Mouse (Mus musculus): ENCODE results near the gene Acod1.

The Acod1 gene

DNA sequence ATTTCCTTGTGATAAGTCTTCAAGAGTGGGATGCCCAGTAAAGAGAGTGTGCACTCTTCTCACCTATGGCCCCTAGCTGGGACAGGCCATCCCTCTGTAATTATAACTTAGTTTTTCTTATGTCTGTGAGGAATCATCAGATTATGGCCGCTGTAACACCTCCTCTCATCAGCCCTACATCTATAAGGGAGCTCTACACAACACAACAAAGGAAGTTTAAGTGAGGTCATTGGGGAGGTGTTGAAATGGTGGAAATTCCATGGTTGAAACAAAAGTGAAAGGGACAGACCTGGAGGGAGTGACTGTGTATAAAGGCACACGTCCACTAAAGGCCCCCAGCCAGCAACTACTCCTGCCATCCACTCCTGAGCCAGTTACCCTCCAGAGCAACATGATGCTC, at the start of gene Acod1:
TSS of gene Acod1 (plus strand) at position 301 of the 400 bp plus-strand sequence.
- no peak for DNase-seq

DNA sequence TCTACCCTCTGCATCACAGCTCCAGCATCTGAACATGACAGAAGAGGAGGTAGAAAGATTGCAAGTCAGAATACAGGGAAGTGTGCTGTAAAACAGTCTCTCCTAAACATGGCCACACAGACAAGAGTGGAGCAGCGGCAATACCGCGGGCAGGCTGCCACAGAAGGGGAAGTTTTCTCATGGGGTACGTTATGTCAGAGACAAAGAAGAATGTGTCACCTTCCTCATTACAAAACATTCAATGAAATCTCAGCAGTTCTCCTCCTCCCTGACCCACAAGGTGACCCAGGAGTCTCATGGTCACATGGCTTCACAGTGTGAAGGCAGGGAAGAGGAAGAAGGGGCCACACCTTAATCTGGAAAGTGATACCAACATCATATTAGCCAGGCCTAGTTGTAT, 39.0 kb upstream of the Acod1 start:
- DNase-seq, result no peak

DNA sequence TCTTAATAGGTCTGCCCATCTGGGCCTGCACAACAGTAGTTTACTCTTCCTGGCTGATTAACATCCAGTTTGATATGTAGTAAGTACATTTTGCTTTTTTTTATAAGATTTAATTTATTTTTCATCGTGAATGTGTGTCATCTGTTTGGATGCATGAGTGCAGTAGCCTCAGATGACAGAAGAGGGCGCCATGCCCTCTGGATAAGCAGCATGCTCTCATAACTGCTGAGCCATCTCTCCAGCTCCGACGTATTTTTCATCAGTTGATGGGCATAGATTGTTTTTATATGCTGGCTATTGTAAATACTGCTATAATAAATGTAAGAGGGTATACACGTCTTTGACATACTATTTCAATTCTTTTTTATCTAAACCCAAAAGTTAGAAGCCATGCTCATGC, 35.0 kb upstream of the Acod1 start:
- DNase-seq, result peak; percentile 34

DNA sequence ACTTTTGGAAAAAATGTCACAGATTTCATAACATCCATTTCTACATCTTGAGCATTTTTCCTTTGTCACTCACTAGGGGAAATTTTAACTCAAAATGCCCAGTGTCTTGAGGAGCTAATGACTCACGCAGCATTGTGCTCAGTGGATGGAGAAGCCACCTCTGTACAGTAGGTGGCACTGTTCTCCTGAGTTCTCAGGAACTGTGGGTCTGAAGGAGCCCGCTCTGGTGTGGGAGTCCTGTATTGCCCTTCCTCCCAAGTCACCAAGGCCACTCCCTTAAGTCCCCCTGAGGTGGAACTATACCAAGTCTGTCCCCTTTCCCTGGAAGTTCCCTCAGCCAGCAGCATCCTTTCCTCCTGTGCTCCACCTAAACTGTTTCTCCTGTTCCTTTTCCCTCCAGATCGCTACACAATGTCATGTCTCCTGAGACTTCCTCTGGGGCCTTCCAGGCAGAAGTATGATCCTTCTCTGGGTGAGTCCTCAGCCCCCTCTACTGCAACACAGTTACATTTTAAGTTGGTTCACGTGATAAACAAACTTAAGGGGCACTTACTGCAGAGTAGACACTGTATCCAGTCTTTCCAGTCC, 34.1 kb upstream of the Acod1 start:
- DNase-seq, result peak; percentile 64

DNA sequence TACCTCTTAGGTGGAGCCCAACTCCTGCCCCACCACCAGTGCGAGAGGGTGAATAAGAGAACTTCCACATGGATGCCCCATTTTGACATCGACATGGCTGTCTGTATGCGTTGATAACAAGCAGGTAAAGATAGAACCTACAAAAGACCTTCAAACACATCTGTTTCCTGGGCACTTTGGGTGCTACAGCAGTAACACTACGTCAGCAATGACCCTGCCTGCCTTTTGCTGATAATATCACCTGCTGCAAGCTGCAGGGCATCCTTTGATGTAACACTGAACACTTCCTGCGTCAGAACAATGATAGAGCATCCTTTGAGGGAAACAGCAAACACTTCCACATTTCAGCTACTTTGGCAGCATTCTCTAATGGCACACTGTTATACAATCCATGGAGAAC, 29.8 kb upstream of the Acod1 start:
- no peak for DNase-seq

DNA sequence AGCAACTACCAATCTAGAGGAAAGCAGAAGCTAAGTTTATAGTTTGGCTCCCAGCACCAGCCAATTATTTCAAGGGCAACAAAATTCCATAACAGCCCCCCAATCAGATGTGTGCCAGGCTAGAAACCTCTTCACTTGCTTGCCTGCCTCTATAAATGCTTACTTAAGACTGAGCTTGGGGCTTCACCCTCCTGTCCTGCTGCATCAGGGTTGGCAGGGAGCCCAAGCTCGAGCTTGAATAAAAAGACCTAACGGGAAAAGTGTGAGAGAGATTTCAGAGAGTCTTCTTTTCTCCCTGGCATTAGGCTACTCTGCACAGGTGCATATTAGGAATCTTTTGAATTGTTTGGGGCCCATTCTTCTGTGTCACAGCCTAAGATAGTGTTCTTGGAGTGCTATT, 26.7 kb upstream of the Acod1 start:
- no peak for DNase-seq

DNA sequence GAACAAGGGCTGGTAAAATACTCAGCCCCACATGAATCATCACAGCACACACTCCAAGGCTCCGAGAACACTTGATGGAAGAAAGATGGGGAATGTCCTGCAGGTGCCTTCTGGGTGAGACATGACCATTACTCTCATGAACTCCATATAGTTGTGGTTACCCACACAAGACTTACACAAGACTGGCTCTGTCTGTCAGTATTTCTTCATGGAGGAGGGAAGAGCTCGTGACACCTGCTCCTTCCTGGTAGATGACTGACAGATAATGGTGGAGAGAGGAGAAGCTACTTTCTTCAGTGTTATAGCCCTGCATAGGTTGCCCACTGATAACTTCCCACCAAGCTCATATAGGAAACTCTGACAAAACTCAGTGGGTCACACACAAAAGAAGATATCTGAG, 17.6 kb upstream of the Acod1 start:
- no peak for DNase-seq

DNA sequence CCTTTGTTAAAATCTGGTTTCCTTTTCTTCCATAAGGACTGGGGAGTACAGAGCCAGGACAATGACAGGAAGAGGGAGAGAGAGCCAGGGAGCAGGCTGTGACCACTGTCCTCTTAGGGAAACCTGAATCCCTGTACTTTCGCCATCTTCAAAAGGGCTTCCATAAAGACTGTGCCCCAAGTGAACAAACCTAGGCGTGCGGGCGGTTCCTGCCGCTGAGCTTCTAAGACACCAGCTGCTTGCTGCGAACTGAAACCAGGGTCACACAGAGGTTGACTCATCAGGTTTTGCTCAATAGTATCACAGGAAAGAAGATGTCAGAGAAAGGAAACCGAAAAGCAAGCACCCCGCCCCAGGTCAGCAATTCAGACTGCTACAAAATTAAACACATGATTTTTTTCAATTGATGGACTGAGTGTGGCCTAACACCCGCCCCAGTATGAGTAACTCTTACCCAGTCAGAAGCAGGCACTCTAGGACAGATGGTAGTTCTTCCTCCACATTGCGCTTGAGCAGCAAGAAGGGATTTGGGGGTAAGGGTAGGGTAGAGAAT, 13.4 kb upstream of the Acod1 start:
- peak; percentile 45 for DNase-seq

DNA sequence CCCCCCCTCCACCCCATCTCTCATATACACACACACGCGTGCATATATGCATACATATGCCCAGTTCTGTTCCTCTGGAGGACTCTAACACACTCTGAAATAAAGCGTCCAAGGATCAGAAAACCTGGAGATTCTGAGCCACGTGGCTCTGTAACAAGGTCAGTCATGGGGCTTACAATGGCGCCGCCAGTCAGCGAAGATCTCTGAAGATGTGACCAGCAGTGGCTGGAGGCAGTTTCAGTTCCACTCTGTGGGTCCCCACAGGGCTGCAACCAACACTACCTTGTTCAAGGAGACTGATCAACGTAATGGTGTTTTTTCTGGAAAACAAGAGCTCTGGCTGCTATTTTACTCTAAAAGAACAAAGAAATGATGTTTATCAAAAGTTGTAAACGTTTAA, 12.7 kb upstream of the Acod1 start:
- no peak for DNase-seq

DNA sequence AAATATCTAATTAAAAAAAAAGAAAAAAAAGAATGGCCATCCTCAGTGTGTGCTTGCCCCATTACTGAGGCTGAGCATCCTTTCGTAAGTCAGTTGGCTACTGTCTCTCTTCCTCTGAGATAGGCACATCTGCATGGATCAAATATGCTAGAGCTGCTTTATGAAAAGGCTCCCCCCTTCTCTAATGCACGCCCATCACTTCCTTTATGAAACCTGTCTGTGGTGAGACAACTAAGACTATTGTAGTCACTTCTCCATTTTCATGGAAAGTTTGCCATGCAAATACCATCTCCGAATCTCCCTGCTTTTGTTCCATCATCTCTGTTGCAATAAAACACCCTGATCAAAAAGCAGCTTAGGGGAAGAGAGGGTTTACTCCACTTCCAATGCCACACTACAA, 9.8 kb upstream of the Acod1 start:
- no peak for DNase-seq

DNA sequence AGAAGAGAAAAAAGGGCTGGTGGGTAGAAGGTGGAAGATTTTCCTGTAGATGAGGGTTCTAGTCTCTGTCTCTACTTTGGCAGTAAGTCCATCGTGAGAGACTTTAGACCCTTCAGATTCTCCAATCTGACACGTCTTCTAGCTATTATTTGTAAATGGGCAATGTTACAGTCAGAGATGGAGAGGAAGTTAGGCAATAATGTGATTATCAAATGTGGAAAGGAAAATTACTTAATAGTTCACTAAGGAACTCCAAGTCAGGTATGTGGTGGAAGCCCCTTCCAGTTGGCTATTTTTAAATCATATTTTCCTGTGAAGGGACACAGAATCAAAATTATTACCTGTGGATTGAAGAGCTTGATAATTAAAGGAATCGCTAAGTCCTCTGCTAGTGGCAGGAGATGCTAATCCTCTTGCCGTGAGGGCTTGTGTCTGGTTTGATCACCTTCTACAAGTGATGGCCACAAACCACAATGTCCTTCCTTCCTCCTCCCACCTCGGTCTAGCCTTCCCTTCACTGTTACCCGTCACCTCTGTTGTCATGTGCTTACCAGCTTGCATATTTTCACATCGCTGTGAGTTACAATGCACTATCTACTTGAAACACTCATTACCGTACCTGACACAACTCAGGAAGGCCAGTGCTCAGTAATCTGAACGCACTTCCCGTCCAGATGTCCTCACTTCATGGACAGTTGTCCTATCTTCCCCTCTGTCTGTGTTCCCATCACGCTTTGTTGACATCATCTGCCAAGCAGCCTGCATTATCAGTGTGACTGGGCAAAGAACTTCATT, 1.7 kb downstream of the Acod1 start:
- DNase-seq, result no peak

DNA sequence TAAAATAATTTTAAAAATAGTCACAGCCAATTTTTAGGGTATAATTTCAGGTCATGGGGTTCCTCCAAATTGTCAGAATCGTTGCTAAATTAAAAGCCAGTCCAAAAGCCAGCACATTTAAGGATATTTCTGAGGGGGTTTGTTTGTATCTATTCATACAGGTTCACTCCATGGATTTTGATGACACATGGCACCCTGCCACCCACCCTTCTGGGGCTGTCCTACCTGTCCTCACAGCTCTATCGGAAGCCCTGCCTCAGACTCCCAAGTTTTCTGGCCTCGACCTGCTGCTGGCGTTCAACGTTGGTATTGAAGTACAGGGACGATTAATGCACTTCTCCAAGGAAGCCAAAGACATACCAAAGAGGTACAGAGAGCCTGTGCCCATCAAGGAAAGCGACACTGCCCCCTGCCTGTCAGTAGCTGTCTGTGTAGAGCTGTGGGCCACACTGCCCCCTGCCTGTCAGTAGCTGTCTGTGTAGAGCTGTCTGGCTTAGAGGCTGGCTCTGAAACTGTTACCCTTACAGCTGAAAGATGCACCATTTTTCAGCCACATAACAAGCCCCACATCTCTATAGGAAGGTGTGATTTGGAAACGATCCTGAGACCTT, 4.5 kb downstream of the Acod1 start:
- DNase-seq, result peak; percentile 88

DNA sequence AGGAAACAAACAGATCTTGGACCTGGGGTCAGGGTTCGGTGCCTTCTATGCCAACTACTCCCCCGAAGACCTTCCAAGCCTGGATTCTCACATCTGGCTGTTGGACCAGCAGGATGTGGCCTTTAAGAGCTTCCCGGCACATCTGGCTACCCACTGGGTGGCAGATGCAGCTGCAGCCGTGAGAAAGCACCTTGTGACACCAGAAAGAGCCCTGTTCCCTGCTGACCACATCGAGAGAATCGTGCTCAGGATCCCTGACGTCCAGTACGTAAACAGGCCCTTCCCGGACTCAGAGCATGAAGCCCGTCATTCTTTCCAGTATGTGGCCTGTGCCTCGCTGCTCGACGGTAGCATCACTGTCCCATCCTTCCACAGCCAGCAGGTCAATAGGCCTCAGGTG, 8.0 kb downstream of the Acod1 start:
- no peak for DNase-seq

DNA sequence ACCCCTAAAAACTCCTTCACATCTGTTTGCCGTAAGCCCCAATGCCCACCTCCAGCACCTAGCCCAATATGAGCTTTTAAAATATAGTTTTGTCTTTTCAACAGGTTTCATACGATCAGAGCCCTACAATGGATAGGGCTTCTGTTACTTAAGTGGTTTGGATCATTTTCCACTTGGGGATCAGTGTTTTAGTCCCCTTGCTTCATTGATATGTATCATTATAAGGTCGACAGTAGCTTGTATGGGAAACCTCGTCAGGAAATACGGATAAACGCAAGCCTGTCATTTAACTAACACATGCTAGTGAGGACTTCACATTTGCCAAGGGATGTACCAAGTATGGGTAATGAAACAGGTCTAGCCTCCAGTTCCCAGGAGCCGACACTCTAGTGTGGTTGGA, 9.8 kb downstream of the Acod1 start:
- DNase-seq, result no peak

DNA sequence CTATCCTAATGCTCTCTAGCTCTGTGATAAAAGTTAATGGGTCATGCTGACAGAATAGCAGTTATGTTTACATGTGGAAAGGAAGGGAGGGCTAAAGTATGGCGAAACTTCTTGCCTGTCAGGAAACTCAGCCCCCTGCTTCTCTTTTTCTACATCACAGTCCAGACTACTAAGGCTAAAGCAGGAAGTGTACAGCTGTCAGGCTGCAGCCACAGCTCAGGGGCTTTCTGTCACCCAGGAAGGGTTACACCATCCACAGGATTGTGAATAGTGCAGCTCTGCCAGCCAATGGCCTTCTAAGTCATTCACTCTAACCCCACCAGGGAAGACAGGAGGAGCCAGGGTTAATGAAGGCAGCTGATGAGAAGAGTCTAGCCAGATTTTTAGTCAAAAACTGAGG, 12.2 kb downstream of the Acod1 start:
- DNase-seq, result no peak

DNA sequence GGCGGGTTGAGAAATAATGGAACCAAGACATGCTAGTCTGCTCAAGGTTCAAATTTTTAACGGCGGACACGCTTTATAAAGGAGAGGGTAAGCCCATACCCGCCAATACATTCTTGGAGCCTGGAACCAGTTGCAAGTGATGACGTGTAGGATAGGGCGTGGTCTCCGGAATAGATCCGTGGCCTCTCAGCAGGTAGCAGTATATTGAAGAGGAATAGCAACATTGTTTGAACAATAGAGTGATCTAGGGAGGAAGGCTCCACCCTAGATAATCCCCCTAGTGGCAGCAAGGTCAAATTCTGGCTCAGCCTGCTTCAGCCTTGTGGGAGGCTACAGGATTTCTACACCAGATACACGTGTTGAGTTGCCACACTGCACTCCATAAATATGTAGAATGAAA, 12.7 kb downstream of the Acod1 start:
- DNase-seq, result peak; percentile 19

DNA sequence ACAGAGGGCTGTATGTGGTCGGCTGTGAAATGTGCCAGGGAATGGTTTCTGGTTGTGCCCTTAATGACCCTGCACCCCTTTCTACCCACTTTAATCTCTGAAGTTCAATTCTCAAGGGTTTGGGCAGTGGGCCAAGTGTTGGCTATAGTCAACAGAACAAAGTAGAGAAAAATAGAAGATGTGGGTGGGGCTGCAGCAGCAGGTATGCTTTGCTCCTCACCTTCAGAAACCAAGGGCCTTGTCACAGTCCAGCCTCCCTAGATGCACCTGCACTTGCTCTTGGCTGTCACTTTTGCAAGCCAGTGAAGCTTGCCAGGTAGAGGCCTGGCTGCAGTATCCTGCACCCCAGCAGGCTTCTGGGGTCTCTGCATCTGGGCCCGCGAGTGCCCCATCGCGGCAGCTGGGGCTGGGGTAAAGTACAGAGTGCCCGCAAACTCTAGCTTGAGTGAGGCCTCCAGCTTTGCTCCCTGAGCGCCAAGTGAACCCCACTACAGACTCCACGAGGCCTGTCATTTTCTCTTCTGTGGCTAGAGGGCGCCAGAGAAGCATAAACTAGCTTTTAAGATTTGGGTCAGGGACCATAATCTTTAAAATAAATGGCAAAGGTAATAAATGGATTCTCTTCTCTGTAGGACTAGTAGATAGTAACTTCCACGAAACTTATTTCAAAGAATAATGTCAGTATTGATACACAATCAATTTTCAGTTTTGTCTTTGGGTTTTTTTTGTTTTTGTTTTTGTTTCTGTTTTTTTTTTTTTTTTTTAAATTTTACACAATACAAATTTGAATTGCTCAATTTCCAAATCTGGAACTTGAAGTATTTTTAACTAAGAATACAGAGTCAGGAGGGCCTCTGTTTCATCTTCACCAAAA, 18.8 kb downstream of the Acod1 start:
- peak; percentile 86 for DNase-seq

DNA sequence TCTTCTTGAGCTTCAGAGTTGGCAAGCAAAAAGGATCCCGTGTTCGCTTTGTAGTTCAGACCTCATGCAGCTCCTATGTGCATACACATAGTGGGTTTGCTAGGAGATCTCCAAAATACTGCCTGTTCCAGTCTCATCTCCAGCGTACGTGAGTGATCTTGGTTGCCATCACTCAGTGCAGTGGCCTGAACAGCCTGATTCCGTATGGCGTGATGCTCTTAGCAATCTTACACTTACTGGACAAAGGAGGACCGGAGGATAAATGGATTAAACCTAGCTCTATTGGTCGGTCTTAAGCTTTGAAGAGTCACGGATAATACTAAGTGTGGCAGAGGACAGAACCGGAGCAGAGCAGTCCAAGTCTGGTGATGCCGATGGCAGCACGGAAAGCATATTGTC, 22.7 kb downstream of the Acod1 start:
- no peak for DNase-seq

DNA sequence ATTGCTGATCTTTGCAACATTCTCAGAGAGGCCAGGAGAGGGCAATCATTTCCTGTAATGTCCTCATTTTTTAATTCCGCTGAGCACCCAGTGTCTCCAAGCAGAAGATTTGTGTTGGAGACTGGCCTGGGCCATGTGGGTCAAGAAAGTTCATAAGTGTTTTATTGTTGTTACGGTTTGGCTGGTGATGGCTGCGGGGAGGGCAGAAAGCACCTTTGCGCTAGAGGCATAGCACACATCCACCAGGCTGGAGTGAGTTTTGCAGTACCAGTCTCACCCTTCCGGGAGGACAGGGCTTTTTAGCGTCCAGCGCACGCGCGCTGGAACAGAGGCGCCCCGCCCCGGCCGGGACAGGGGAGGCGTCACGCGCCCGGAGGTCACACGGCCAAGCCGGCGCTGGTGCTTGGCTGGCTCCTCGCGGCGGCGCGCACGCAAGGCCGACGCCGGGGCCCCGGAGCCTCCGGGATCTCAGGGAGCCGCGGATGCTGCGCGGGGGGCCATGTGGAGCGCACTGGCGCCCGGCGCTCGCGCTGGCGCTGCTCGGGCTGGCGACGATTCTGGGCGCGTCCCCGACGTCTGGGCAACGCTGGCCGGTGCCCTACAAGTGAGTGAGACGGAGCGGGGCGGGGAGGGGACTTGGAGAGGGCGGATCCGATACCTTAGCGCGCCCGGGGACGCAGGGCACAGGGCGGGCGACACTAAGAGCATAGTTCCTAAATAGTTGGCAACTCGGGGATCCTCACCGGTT, 23.3 kb downstream of the Acod1 start, which contains the start of gene Cln5:
TSS of gene Cln5 (plus strand) at position 353 of the 748 bp plus-strand sequence.
- DNase-seq, result peak; percentile 94

DNA sequence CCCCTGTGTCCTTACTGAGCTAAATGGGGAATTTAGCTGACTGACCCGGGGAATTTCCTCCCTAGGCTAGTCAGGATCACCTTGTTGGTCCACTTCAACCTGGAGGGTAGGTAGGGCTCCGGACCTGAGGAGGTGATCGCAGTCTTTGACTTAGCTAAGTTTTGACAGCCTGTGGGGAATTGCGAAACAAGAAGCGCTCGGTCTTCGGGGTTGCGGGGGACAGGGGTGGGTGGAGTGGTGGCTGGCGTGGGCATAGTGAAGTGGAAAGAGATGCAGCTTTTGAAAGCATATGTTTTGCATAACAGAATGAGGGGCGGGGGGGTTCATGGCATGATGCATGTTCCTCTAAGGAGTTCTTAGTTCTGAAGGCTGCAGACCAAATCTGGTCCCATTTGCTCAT, 24.0 kb downstream of the Acod1 start:
- DNase-seq, result peak; percentile 28

DNA sequence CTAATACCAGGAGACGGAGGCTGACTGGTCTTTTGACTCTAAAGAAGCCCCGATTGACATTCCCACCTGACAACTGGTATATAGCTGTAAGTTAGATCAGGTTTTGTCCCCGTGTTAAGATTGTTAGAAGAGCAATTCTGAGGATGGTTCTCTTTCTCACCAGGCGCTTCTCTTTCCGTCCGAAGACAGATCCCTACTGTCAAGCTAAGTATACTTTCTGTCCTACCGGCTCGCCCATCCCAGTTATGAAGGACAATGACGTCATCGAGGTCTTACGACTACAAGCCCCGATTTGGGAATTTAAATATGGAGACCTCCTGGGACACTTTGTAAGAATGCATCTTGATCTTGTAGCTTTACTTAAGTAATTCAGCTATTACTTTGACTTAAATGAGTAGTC, 24.7 kb downstream of the Acod1 start:
- no peak for DNase-seq

DNA sequence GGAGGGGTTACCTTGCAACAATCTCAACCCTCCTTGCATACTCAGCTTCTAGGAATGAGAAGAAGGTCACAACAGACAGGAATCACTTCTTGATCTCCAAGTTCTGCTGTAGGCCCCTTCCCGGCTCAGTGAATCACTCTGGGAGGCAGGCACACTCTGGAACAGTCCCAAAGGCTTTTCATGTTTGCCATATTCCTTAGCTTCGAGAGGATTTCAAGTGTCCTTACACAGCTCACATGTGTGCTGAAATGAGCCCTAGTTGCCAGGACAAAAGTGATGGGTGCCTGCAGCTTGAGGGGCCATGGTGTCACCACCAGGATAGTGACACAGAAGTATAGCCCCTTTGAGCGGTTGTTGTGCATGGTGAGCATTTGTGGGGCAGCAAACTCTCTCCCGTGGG, 26.0 kb downstream of the Acod1 start:
- no peak for DNase-seq
